Mouse (Mus musculus) G1E (cell line): ENCODE results near the gene Myzap. TPM values are rescaled to one million over a fixed set of nuclear protein-coding genes. Genes with fewer than 3 reads are reported as not detected.

Experiments used
- ATAC-seq: 2 replicates; pipeline ENCODE4 v1.8.0; 2016; ENCODE audit warnings: mild to moderate bottlenecking; ENCODE audit not compliant: insufficient number of reproducible peaks, poor library complexity, low FRiP score, severe bottlenecking; ENCODE audit errors: extremely low read depth
- DNase-seq: peaks from one replicate; pipeline ENCODE4 v3.0.0; 2012; ENCODE audit warnings: low spot score
- H3K27me3 ChIP-seq: 2 replicates; pipeline ENCODE4 v1.6.1; 2012; ENCODE audit warnings: mild to moderate bottlenecking, low read length, inconsistent platforms; ENCODE audit not compliant: insufficient read depth
- H3K36me3 ChIP-seq: replicated peaks from 2 replicates; pipeline ENCODE3; 2012; ENCODE audit warnings: mild to moderate bottlenecking, inconsistent platforms
- H3K4me1 ChIP-seq: 2 replicates; pipeline ENCODE4 v1.6.1; 2012; ENCODE audit warnings: low read depth, low read length, inconsistent platforms, mixed read lengths; ENCODE audit not compliant: insufficient read depth
- H3K4me3 ChIP-seq: 2 replicates; pipeline ENCODE4 v1.5.1; 2012; ENCODE audit warnings: low read depth, mild to moderate bottlenecking, inconsistent platforms, low read length, moderate library complexity, mixed read lengths
- H3K9me3 ChIP-seq: replicated peaks from 2 replicates; pipeline ENCODE4 v1.6.1; 2012; ENCODE audit warnings: inconsistent platforms
- CTCF ChIP-seq: IDR thresholded peaks from 2 replicates; pipeline ENCODE4 v1.5.1; 2012; ENCODE audit warnings: low read depth, low read length, inconsistent platforms, mixed read lengths
- GATA1 ChIP-seq: IDR thresholded peaks from 2 replicates; pipeline ENCODE4 v1.6.1; 2012; ENCODE audit warnings: borderline replicate concordance, low read length, inconsistent platforms, mixed read lengths
- GATA2 ChIP-seq: IDR thresholded peaks from 2 replicates; pipeline ENCODE4 v1.6.1; 2012; ENCODE audit warnings: low read depth, low read length, inconsistent platforms, borderline replicate concordance
- POLR2AphosphoS5 ChIP-seq: IDR thresholded peaks from 2 replicates; pipeline ENCODE4 v1.6.1; 2012; ENCODE audit warnings: low read depth, low read length, inconsistent platforms; ENCODE audit not compliant: insufficient replicate concordance
- TAL1 ChIP-seq: conservative IDR thresholded peaks from 2 replicates; pipeline ENCODE4 v1.6.1; 2012; ENCODE audit warnings: low read depth, low read length, inconsistent platforms, mixed read lengths
- polyA plus RNA-seq: library from polyadenylated mRNA; stranded (reverse); fragments of >175 nt; gene quantifications from 2 replicates; pipeline ENCODE4 v1.2.3, GENCODE M21; 2012
- total RNA-seq, 2 experiments: library from RNA; stranded (forward) in 1 of 2; stranded (reverse) in 1 of 2; fragments of 200-1000 nt in 1 of 2; fragments of >200 nt in 1 of 2; fragmentation: Nextera tagmentation in 1 of 2; gene quantifications; 2 replicates each; pipeline ENCODE4 v1.2.3; 2014 to 2017

The Myzap gene
- total and polyA plus RNA-seq, 3 experiments, result under 0.01 TPM; not detected in 2

- Histone ChIP-seq H3K9me3 (no peaks in the 10 kb centered on the region), H3K4me1 (no peaks in the 10 kb centered on the region), H3K4me3 (no peak overlapping the region), H3K27me3 (no peaks in the 10 kb centered on the region; the same call in 1 of the 2 replicates), H3K36me3 (no peaks in the 10 kb centered on the region)
- ATAC-seq (no peak), DNase-seq (no peak)
- TF ChIP-seq TAL1 (no peak), POLR2AphosphoS5 (no peak), CTCF (no peak), GATA2 (no peak), GATA1 (no peak)
Observed at GRCm38 (mm10) chr9:71517487-71517886, 74.7 kb downstream of the Myzap start.

- Histone ChIP-seq H3K4me1 (no peaks in the 10 kb centered on the region), H3K9me3 (no peaks in the 10 kb centered on the region), H3K27me3 (peaks cover 5% of the 10 kb centered on the region), H3K4me3 (no peak overlapping the region), H3K36me3 (no peaks in the 10 kb centered on the region)
- ATAC-seq (no peak), DNase-seq (no peak)
- TF ChIP-seq POLR2AphosphoS5 (no peak), GATA1 (no peak), CTCF (no peak), TAL1 (no peak), GATA2 (no peak)
Observed at GRCm38 (mm10) chr9:71515862-71516261, 76.3 kb downstream of the Myzap start.

- DNase-seq, result no peak
- no peaks in the 10 kb centered on the region for H3K4me1 ChIP-seq
- H3K36me3 ChIP-seq, result no peaks in the 10 kb centered on the region
Observed at GRCm38 (mm10) chr9:71513566-71513965, 78.6 kb downstream of the Myzap start.

GRCm38 (mm10) chr9:71512899-71513298 is 79.3 kb downstream of the Myzap start:
- Histone ChIP-seq H3K4me3 (no peak overlapping the region), H3K27me3 (peaks cover 9% of the 10 kb centered on the region), H3K4me1 (no peaks in the 10 kb centered on the region), H3K36me3 (no peaks in the 10 kb centered on the region), H3K9me3 (no peaks in the 10 kb centered on the region)
- DNase-seq (no peak), ATAC-seq (no peak)
- TF ChIP-seq GATA2 (no peak), POLR2AphosphoS5 (no peak), CTCF (no peak), TAL1 (no peak), GATA1 (no peak)

More at GRCm38 (mm10) chr9:71513566-71513965, 78.6 kb downstream of the Myzap start:
- Histone ChIP-seq H3K27me3 (peaks cover 9% of the 10 kb centered on the region), H3K4me3 (no peak overlapping the region), H3K9me3 (no peaks in the 10 kb centered on the region)
- ATAC-seq, result no peak
- TF ChIP-seq CTCF (no peak), POLR2AphosphoS5 (no peak), TAL1 (no peak), GATA2 (no peak), GATA1 (no peak)

- TF ChIP-seq TAL1, result no peak
- TF ChIP-seq CTCF, result no peak
- no peak for TF ChIP-seq GATA2
- TF ChIP-seq GATA1, result no peak
- no peak for TF ChIP-seq POLR2AphosphoS5
- Histone ChIP-seq H3K4me3 (no peak overlapping the region), H3K4me1 (no peaks in the 10 kb centered on the region), H3K9me3 (no peaks in the 10 kb centered on the region), H3K27me3 (peaks cover 21% of the 10 kb centered on the region), H3K36me3 (no peaks in the 10 kb centered on the region)
- ATAC-seq (no peak), DNase-seq (no peak)
Observed at GRCm38 (mm10) chr9:71498391-71499182, 93.6 kb downstream of the Myzap start.

- TF ChIP-seq TAL1 (no peak), GATA2 (no peak), CTCF (no peak), GATA1 (no peak), POLR2AphosphoS5 (no peak)
- H3K9me3 ChIP-seq, result no peaks in the 10 kb centered on the region
Observed at GRCm38 (mm10) chr9:71496637-71497036, 95.5 kb downstream of the Myzap start.

More at GRCm38 (mm10) chr9:71496637-71497036, 95.5 kb downstream of the Myzap start:
- no peaks in the 10 kb centered on the region for H3K4me1 ChIP-seq
- H3K4me3 ChIP-seq, result no peak overlapping the region
- H3K36me3 ChIP-seq, result no peaks in the 10 kb centered on the region
- DNase-seq (no peak), ATAC-seq (no peak)
- peaks cover 30% of the 10 kb centered on the region for H3K27me3 ChIP-seq
